Mouse (Mus musculus) MEL (cell line): ENCODE measurements around the gene Gm26602. TPM values are rescaled to one million over a fixed set of nuclear protein-coding genes. Genes with fewer than 3 reads are reported as not detected.

Source experiments
- DNase-seq: peaks from one replicate; pipeline ENCODE4 v3.0.0; 2011; ENCODE audit warnings: low read depth, low spot score
- H3K27ac ChIP-seq: 2 replicates; pipeline ENCODE4 v1.5.1; 2012; ENCODE audit warnings: low read depth, mild to moderate bottlenecking, control low read depth, low read length, moderate library complexity; ENCODE audit not compliant: control insufficient read depth
- H3K27me3 ChIP-seq, 2 experiments: fragments of 150-350 bp in 1 of 2; sonication (generic) in 1 of 2; 2 replicates each; pipeline ENCODE4 v1.6.1; 2012; ENCODE audit warnings: low read length in 2 of 2, mild to moderate bottlenecking in 2 of 2, improper control_type of control experiment in 1 of 2, moderate library complexity in 1 of 2; ENCODE audit not compliant: insufficient read depth in 2 of 2, control insufficient read depth in 1 of 2
- H3K36me3 ChIP-seq, 2 experiments: 2 replicates each; pipeline ENCODE4 v1.6.1; 2012 to 2014; ENCODE audit warnings: low read length in 2 of 2, improper control_type of control experiment in 1 of 2, inconsistent platforms in 1 of 2, mild to moderate bottlenecking in 1 of 2; ENCODE audit not compliant: insufficient read depth in 2 of 2, control insufficient read depth in 1 of 2
- H3K4me1 ChIP-seq, 2 experiments: fragments of 150-350 bp in 1 of 2; sonication (generic) in 1 of 2; 2 replicates each; pipeline ENCODE4 v1.6.1; 2012; ENCODE audit warnings: low read length in 2 of 2, improper control_type of control experiment in 1 of 2, mild to moderate bottlenecking in 1 of 2; ENCODE audit not compliant: insufficient read depth in 2 of 2, control insufficient read depth in 1 of 2
- H3K4me3 ChIP-seq, 2 experiments: fragments of 150-350 bp in 1 of 2; sonication (generic) in 1 of 2; 2 replicates each; pipeline ENCODE4 v1.5.1; 2012; ENCODE audit warnings: low read depth in 2 of 2, low read length in 2 of 2, mild to moderate bottlenecking in 2 of 2, moderate library complexity in 2 of 2, control low read depth in 1 of 2, improper control_type of control experiment in 1 of 2; ENCODE audit not compliant: control insufficient read depth in 1 of 2, insufficient read depth in 1 of 2
- H3K79me2 ChIP-seq: 2 replicates; pipeline ENCODE4 v1.6.1; 2012; ENCODE audit warnings: mild to moderate bottlenecking, low read length, moderate library complexity; ENCODE audit not compliant: control insufficient read depth, poor library complexity, insufficient read depth
- H3K9ac ChIP-seq: 2 replicates; pipeline ENCODE4 v1.6.1; 2012; ENCODE audit warnings: low read depth, mild to moderate bottlenecking, control low read depth, low read length, moderate library complexity; ENCODE audit not compliant: control insufficient read depth, poor library complexity, severe bottlenecking
- H3K9me3 ChIP-seq: fragments of 150-350 bp; sonication (generic); replicated peaks from 2 replicates; pipeline ENCODE4 v1.6.1; 2012; ENCODE audit warnings: mild to moderate bottlenecking, low read length, improper control_type of control experiment, moderate library complexity; ENCODE audit not compliant: insufficient read depth
- CHD1 ChIP-seq: IDR thresholded peaks from 2 replicates; pipeline ENCODE4 v1.6.1; 2012; ENCODE audit warnings: low read depth, mild to moderate bottlenecking, inconsistent platforms, low read length, improper control_type of control experiment
- CHD2 ChIP-seq: IDR thresholded peaks from 2 replicates; pipeline ENCODE4 v1.6.1; 2011; ENCODE audit warnings: low read length, improper control_type of control experiment
- GABPA ChIP-seq: IDR thresholded peaks from 2 replicates; pipeline ENCODE4 v1.6.1; 2012; ENCODE audit warnings: low read depth, mild to moderate bottlenecking, inconsistent platforms, low read length, improper control_type of control experiment, moderate library complexity
- GATA1 ChIP-seq: IDR thresholded peaks from 2 replicates; pipeline ENCODE4 v1.6.1; 2011; ENCODE audit warnings: low read depth, low read length, improper control_type of control experiment
- HCFC1 ChIP-seq: IDR thresholded peaks from 2 replicates; pipeline ENCODE4 v1.6.1; 2012; ENCODE audit warnings: low read depth, mild to moderate bottlenecking, inconsistent platforms, low read length, improper control_type of control experiment, moderate library complexity
- JUND ChIP-seq: IDR thresholded peaks from 2 replicates; pipeline ENCODE4 v1.6.1; 2011; ENCODE audit warnings: low read depth, mild to moderate bottlenecking, improper control_type of control experiment, low read length
- KAT2A ChIP-seq: conservative IDR thresholded peaks from 2 replicates; pipeline ENCODE4 v1.6.1; 2012; ENCODE audit warnings: low read depth, low read length, improper control_type of control experiment, inconsistent platforms
- MAFK ChIP-seq: IDR thresholded peaks from 2 replicates; pipeline ENCODE4 v1.6.1; 2011; ENCODE audit warnings: low read depth, mild to moderate bottlenecking, low read length, improper control_type of control experiment, borderline replicate concordance
- MAX ChIP-seq: IDR thresholded peaks from 2 replicates; pipeline ENCODE4 v1.6.1; 2011; ENCODE audit warnings: low read length, improper control_type of control experiment
- MXI1 ChIP-seq: IDR thresholded peaks from 2 replicates; pipeline ENCODE4 v1.6.1; 2011; ENCODE audit warnings: mild to moderate bottlenecking, low read depth, low read length, improper control_type of control experiment
- MYB ChIP-seq: IDR thresholded peaks from 2 replicates; pipeline ENCODE4 v1.6.1; 2011; ENCODE audit warnings: mild to moderate bottlenecking, low read depth, low read length, improper control_type of control experiment
- POLR2A ChIP-seq, 2 experiments: IDR thresholded peaks; 2 replicates each; pipeline ENCODE4 v1.6.1; 2011 to 2012; ENCODE audit warnings: low read length in 2 of 2, mild to moderate bottlenecking in 2 of 2, control low read depth in 1 of 2, improper control_type of control experiment in 1 of 2, low read depth in 1 of 2, moderate library complexity in 1 of 2; ENCODE audit not compliant: control insufficient read depth in 1 of 2, insufficient read depth in 1 of 2, poor library complexity in 1 of 2
- POLR2AphosphoS2 ChIP-seq: IDR thresholded peaks from 2 replicates; pipeline ENCODE4 v1.6.1; 2011; ENCODE audit warnings: low read length, improper control_type of control experiment
- RAD21 ChIP-seq: IDR thresholded peaks from 2 replicates; pipeline ENCODE4 v1.6.1; 2011; ENCODE audit warnings: mild to moderate bottlenecking, low read depth, low read length, improper control_type of control experiment
- RCOR1 ChIP-seq: IDR thresholded peaks from 2 replicates; pipeline ENCODE4 v1.6.1; 2012; ENCODE audit warnings: low read depth, mild to moderate bottlenecking, inconsistent platforms, low read length, improper control_type of control experiment
- SIN3A ChIP-seq: IDR thresholded peaks from 2 replicates; pipeline ENCODE4 v1.6.1; 2012; ENCODE audit warnings: low read length, improper control_type of control experiment, inconsistent platforms
- UBTF ChIP-seq: IDR thresholded peaks from 2 replicates; pipeline ENCODE4 v1.6.1; 2012; ENCODE audit warnings: low read depth, mild to moderate bottlenecking, inconsistent platforms, low read length, improper control_type of control experiment, moderate library complexity, borderline replicate concordance; ENCODE audit not compliant: insufficient read depth
- ZC3H11A ChIP-seq: IDR thresholded peaks from 2 replicates; pipeline ENCODE4 v1.6.1; 2012; ENCODE audit warnings: low read depth, mild to moderate bottlenecking, inconsistent platforms, low read length, improper control_type of control experiment
- ZMIZ1 ChIP-seq: IDR thresholded peaks from 2 replicates; pipeline ENCODE4 v1.6.1; 2012; ENCODE audit warnings: low read depth, mild to moderate bottlenecking, inconsistent platforms, low read length, improper control_type of control experiment, moderate library complexity
- polyA plus RNA-seq, 2 experiments: library from polyadenylated mRNA; stranded (reverse) in 1 of 2; unstranded in 1 of 2; fragments of >175 nt in 1 of 2; fragments of >200 nt in 1 of 2; gene quantifications; 2 replicates each; pipeline versions ENCODE4 v1.2.1 to v1.2.4; 2012; ENCODE audit warnings: low replicate concordance in 2 of 2, low read depth in 1 of 2; ENCODE audit not compliant: insufficient read length in 2 of 2, insufficient read depth in 1 of 2, missing spikeins in 1 of 2
- total RNA-seq: library from RNA; depleted of rRNA; stranded (reverse); fragments of 300-350 nt; gene quantifications from 2 replicates; pipeline ENCODE4 v1.2.3, GENCODE M21; 2012

Gm26602 gene
- total and polyA plus RNA-seq, 3 experiments, result 4.5 to 10.2 TPM; not detected in 1

DNA sequence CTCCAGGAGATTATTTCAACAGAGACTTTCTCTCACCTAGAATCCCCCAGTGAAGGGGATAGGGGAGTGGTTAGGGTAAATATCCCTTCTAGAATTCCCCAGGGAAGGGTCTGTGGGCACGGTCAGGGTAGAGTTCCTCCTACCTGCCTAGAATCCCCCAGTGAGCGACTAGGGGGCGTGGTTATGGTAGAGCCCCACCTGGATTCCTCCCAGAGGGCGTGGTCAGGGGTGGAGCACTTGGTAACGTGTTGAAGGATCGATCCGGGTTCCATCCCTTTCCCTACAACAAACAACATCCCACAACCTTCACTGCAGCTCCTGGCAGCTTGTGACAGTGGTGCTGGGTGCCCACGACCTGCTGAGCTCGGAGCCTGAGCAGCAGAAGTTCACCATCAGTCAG is 29.9 kb upstream of the Gm26602 start:
- H3K4me1 ChIP-seq, result peaks cover 12 to 47% of the 10 kb centered on the region in 2 experiments; a peak in 3 of 4 replicates
- peaks cover 0 to 19% of the 10 kb centered on the region in 2 experiments; a peak in 2 of 4 replicates for H3K36me3 ChIP-seq
- no peak overlapping the region for H3K27ac ChIP-seq
- TF ChIP-seq KAT2A, result no peak
- TF ChIP-seq RAD21, result no peak
- TF ChIP-seq MAX, result 0 out of 2 replicates have a peak, but pooled peaks have one; percentile 30
- no peak for TF ChIP-seq GATA1
- no peak for TF ChIP-seq JUND
- TF ChIP-seq ZC3H11A, result no peak
- no peak for TF ChIP-seq POLR2AphosphoS2
- TF ChIP-seq MAFK, result no peak
- no peak for TF ChIP-seq HCFC1
- no peak for TF ChIP-seq GABPA
- TF ChIP-seq MXI1, result peak; percentile 37; the same call in 1 of the 2 replicates
- TF ChIP-seq UBTF, result no peak
- TF ChIP-seq MYB, result no peak
- peak; percentile 65; the same call in 1 of the 2 replicates for TF ChIP-seq SIN3A
- no peak for TF ChIP-seq RCOR1
- TF ChIP-seq ZMIZ1, result no peak
- no peak for TF ChIP-seq CHD2
- no peak for TF ChIP-seq CHD1
- H3K27me3 ChIP-seq, result no peaks in the 10 kb centered on the region
- H3K4me3 ChIP-seq, result peak overlapping the region; percentile 63 to 85
- no peaks in the 10 kb centered on the region for H3K79me2 ChIP-seq
- no peaks in the 10 kb centered on the region for H3K9me3 ChIP-seq
- H3K9ac ChIP-seq, result peak overlapping the region; percentile 51
- DNase-seq, result peak; percentile 74

DNA sequence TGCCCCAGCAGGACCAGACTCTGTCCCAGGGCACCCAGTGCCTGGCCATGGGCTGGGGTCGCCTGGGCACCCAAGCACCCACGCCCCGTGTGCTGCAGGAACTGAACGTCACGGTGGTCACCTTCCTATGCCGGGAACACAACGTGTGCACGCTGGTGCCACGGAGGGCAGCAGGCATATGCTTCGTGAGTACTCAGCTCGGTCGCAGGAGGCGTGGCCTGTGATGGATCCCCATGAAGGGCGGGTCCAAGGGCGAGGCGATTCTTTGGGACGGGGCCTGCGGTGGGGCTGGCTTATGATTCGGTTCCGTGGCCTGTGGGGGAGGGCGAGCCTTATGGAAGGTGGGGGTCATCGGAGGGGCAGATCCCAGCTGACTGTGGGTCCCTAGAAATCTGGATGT is 28.7 kb upstream of the Gm26602 start:
- Histone ChIP-seq H3K4me1 (peaks cover 8 to 39% of the 10 kb centered on the region in 2 experiments; a peak in 3 of 4 replicates), H3K36me3 (peaks cover 0 to 11% of the 10 kb centered on the region in 2 experiments; a peak in 2 of 4 replicates), H3K79me2 (no peaks in the 10 kb centered on the region), H3K4me3 (peak overlapping the region; percentile 63 to 85)
- TF ChIP-seq POLR2A (IDR thresholded peaks at IDR 0.05; ENCODE audit: control insufficient read depth in 1 of 2, insufficient read depth in 1 of 2, low read depth in 1 of 2, low read length in 2 of 2, poor library complexity in 1 of 2), result peak in 1 of 2 experiments; percentile 45; a peak in 1 of 4 replicates
- 0 out of 2 replicates have a peak, but pooled peaks have one; percentile 20 for TF ChIP-seq MAX
- peak; percentile 66 for TF ChIP-seq MXI1
- no peak for TF ChIP-seq MAFK
- TF ChIP-seq, all 39 proteins: peak for 3
- H3K9ac ChIP-seq, result peak overlapping the region; percentile 51
- no peaks in the 10 kb centered on the region for H3K27me3 ChIP-seq
- H3K27ac ChIP-seq, result 0 out of 2 replicates have a peak overlapping the region, but pooled peaks have one; percentile 7
- DNase-seq, result peak; percentile 76
- no peaks in the 10 kb centered on the region for H3K9me3 ChIP-seq
